Mouse (Mus musculus) lung, adult 18-20 months (tissue): ENCODE data around the gene Gm20388.

Experiments used
- DNase-seq, 2 experiments: peaks; one replicate each; pipeline ENCODE4 v3.0.0; 2022; ENCODE audit warnings: mixed read lengths in 2 of 2

The Gm20388 gene

DNA sequence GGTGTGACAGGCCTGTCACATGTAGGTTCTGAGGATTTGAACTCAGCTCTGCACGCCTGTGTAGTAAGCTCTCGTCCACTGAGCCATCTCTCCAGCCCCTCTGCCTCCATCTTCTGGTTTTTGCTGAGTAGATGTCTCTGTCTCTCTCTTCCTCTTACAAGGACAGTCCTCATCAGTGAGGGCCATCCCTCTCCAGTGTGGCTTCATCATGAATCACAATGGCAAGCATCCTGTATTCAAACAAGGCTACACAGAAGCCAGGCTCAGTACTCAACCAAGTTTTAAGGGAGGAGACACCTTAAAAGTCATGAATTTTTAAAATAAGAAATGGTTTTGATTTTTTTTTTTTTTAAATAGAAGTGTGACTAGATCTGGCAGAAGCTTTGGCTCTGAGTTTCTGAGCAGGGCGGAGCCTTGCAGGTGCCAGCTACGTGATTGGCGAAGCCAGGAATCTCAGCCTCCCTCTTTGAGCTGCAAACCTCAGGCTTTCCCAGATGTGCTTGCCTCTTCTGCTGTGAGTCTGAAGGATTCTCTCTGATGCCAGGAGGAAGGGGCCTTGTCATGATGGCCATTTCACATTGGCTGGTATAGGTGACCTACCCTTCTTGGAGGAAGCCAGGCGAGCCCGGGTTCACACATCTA, 2206.2 kb downstream of the Gm20388 start:
- no peak for DNase-seq

DNA sequence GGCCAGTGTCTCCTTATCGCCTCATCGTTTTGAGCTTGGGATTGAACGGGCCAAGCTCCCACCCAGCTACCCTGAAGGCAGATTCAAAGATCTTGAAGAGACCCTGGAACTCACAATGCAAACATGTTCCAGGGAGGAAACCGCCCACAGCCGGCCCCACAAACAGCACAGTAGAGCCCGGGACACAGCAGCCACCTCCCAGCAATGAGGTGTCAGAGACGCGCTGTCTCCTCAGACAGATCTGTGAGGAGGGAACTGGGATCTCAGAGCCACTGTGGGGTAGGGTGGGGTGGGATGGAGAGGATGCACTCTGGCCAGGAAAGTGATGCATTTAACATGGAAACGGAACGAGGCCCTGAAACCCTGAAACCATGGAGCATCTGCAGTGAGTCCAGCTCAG, 2207.5 kb downstream of the Gm20388 start:
- DNase-seq: no peak

DNA sequence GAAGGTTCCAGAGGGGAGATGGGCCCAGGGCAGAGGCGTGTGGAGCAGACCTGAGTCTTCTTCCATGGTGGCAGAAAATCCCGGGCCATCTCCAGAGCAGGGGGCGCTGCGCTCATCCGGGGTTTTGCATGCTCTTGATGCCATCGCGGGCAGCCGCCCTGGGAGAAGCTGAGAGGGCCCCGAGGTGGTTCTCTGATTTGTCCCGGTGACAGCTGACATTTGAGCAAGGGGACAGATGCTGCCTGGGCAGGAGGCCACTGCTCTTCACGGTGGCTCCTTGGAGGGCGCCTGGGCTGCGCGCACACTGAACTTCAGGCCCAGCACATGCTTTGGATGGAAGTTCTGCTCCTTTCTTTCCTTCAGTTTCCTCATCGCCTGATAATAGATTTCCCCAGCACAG, 2207.9 kb downstream of the Gm20388 start:
- DNase-seq: no peak

DNA sequence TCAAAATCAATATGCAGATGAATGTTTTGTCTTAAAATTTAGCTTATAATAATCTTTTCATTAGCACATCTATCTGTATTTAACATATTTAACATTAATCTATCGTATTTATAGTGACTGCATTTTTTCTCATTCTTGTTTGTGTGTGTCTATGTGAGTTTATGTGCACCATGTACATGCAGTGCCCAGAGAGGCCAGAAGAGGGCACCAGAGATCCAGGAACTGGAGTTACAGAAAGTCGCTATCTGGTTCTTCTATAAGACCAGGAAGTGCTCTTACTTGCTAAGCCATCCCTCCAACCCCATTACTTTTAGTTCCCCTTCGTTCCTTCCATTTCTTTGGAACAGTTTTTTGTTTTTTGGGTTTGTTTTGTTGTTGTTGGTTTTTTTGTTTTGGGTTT, 2213.7 kb downstream of the Gm20388 start:
- DNase-seq: no peak

DNA sequence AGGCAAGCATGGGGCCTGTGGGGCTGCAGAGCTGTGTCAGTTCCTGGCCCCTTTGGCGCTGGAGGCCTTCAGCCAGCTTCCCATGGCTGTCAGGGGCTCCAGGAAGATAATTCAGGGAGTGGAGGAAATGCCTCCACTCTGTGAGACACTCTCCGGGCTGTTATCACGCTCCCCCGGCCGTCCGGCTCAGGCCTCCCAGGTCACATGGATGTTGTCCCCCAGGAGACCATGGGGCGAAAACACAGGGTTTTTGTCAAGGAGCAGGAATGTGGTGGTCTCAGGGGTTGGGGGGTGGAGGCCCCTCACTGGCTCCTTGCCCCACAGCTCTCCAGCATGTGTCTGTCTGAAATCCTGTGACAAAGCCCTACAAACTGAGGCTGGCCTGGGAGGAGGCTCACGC, 2216.0 kb downstream of the Gm20388 start:
- DNase-seq: no peak

DNA sequence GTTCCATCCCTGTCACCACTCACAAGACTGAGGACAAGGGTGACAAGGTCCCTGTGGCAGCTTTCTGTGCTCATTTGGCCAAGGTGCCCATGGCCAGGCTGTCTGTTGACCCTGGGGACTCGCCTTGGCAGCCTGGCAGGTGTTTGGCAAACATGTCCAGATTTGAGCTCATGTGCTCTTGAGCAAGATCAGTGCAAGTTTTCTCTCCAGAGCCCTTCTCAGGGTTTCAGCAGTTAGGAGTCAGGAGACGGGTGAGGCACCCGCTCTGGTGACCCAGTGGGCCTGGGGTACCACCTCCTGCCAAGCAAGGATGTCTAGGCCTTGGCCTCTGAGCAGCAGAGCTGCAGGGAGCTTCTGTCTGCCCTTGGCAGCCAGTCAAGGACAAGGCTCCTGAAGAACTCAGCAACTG, 2223.5 kb downstream of the Gm20388 start:
- peak in 1 of 2 experiments; percentile 18 for DNase-seq

DNA sequence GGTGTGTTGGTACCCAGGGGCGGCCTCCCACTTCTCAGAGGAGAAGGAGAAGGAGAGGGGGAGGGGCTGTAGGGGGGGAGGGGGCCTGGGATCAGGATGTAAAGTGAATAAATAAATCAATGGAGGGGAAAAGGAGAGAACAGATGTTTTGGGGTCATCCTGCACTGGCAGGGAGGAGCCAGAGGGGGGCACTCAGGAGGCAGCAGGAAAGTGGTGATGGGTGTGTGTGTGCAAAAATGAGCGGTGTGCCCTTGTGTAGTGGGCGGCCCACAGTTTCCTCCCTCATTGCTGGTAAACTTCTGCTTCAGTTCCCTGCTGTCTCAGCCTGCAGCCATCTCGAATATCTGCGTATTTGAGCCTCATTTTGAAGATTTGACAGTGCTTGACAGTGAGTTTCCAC, 2224.9 kb downstream of the Gm20388 start:
- DNase-seq: no peak

DNA sequence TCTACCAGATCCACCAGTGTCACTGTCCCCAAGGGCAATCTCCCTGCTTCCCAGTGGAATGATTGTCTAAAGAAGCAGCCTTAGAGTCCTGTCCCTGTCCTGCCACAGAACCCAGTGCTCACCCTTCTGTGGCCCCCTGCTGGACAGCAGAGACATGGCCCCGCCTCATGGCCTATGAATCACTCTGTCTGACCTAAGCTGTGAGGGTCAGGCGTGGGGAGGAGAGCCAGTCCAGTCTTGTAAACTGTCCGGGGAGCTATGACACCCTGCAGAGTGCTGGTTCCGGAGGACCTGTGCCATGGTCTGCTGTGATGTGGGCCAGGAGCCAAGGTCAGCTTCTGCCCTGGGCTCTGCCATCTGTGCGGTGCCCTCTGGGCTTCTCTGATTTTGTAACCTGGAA, 2229.1 kb downstream of the Gm20388 start:
- DNase-seq: peak; percentile 71 to 76

DNA sequence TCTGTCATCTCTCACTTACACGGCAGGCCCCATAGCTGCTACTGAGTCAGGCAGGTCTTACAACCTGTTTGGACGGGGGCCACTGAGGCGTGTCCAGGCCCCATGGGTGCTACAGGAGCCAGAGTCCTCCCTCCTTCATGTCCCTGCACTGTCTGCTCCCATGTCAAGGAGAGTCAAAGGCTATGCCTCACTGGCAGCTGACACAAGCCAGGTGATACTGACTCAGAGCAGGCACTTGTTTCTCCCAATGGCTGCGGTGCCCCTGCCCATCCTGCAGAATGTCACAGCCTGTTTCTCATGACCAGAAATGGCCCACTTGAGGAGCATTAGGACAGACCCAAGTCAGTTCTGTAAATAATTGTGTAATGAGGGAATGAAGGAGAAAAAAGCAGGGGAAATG, 2229.8 kb downstream of the Gm20388 start:
- no peak for DNase-seq

DNA sequence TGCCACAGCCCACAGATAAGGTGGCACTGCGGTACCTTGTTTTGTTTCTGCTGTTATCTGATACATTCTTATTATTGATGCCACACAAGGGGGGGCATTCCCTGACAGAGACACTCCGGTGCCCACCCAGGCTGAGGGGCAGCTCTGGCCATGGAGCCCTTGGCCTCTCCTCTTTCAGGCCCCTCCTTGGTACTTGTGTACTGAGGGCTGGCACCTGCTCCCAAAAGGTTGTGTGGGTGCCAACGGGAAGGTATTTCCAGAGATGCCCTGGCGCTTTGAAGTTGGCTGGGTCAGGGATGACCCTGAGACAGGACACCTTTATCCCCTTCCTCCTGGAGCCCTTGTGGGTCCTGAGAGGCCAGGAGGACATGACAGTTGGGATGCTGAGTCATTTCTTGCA, 2231.8 kb downstream of the Gm20388 start:
- no peak for DNase-seq

DNA sequence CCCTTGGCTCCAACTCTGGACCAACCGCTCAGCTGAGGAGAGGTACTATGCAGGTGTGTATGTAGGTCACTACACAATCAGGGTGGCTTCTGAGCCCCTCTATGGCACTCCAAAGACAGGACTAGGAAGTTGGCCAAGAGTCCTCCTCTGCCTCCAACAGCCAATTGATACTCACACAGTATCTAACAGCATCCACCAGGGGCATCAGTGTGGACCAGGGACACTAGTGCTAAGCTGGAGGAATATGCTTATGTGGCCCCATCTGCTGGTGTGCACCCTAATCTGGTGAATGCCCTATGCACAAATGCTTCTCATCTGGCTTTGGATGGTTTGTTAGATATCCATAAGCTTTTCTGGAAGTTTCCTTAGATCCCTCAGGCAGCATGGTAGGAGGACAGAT, 2232.6 kb downstream of the Gm20388 start:
- no peak for DNase-seq

DNA sequence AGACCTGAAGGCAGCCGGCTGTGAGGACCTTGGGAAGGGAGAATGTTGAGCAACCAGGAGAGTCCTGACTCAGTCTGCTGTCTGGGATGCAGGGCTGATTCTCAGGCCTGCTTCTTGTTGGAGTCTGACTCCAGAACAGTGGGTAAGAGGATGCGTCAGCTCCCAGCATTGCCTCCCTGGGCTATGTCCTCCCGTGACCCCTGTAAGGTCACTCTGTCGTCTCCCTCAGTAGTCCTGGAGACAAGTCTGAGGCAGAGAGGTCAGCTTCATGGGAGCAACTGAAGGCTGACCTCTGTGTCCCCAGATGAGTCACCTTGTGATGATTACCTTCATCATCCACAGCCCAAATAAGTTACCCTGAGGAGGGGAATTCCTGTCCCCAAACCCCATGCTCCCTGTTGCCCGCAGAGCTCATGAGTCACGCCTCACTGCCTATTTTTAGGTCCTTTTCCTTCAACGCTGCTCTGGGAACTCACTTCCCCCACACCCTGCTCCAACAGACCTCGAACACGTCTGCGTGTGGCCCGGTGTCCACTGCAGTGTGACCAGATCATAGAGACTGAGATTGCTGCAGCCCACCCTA, 2234.2 kb downstream of the Gm20388 start:
- no peak for DNase-seq

DNA sequence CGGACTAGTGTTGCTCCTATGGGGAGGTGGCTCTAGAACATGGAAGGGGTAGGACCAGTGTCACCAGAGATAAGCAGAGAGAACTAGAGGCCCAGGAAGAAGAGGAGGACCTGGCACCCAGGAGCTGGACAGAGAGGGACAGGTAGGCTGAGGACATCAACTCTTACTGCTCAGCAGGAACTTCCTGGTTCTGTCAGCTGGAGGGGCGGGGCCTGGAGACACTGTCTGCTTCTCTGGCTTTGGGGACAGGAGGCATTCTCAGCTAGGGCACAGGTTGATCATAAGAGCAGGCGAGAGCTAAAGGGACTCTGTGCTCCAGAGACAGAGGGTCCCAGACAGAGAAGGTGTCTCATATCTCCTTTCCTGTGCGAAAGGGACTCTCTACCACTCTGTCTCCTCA, 2238.4 kb downstream of the Gm20388 start:
- DNase-seq: no peak

DNA sequence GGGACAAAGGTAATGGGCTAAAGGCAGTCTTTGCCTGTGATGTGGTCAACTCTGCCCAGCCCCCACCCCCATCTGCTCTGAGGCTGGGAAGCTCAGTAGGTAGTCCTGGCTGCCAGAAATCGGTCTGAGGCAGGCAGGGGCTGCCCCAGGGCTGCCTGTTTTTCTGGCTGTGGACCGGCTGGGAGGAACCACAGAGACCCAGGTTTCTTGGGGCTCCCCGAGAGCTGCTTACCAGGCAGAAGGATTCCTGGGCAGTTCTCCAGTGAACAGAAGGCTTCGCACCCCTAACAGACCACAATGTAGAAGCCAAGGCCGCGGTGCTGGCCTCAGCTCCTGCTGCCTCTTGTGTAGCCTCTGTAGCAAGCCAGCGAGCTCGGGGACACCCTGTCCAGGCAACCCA, 2239.0 kb downstream of the Gm20388 start:
- no peak for DNase-seq

DNA sequence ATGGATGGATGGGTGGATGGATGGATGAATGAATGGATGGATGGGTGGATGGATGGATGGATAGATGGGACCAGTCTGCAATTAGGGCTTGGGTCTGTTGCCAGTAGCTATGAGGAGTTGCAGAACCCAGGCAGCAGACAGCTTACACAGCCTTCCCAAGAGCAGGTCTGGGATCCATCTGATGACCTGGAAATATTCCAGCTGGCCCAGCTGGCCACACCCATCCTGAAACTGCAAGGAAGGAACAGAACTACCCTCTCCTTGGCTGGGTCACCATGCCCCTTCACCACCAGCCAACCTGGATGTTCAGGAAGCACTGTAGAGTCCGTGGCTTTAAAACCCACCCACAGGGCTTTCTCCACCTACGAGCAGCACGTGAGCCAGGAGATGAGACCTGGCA, 2240.9 kb downstream of the Gm20388 start:
- DNase-seq: no peak

DNA sequence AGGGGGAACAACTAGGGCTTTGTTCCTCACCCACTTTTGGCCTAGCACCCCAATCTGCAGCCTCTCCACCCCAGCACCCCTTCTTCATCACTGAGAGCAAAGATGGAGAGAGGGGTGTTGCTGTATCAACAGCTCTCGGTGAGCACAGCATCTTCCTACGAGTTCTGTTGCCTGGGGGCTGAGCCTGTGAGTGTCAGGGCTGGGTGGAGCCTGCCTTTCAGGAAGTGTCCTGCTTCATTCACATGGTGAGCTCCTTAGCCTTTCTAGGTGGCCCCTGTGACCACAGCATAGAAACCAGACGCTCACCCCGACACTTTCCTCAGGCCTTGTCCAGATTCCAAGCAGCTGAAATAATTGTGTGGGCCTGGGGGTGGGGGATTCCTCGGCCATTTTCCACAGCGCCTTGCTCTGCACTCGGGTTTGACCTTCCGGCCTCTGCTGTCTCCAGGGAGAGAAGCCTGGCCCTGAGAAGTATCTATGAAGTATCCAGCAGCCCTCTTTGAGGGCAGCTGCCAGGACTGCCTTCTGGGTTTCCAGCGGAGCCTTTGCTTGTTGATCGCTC, 2244.5 kb downstream of the Gm20388 start:
- DNase-seq: no peak

DNA sequence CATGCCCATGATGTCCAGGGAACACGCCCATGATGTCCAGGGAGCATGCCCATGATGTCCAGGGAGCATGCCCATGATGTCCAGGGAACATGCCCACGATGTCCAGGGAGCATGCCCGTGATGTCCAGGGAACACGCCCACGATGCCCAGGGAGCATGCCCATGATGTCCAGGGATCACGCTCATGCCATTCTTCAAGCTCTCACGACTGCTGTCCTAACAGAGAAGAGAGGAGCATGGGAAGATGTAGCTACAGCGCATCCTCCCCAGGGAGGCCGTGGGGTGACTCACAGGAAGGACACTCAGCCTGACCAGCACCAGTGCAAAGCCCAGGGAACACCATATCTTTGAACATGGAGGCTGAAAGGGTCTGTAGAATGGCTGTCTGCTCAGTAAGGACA, 2245.3 kb downstream of the Gm20388 start:
- no peak for DNase-seq

DNA sequence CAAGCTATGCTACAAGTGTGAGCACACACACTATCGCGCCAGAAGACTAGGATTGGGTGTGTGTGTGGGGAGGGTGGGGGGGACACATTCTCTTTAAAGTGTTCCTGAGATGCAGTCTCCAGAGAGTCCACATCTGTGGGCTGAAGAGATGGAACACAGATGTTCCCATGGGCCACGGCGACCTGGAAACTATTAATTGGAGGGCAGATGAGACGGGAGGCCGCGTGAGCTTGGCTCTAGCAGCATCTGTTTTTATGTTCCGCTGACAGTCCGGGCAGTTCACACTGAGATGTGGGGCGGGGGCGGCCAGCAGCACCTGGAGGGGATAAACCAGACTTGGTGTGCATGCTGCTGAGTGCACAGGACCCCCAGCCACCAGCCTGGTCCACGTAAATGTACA, 2247.0 kb downstream of the Gm20388 start:
- no peak for DNase-seq

DNA sequence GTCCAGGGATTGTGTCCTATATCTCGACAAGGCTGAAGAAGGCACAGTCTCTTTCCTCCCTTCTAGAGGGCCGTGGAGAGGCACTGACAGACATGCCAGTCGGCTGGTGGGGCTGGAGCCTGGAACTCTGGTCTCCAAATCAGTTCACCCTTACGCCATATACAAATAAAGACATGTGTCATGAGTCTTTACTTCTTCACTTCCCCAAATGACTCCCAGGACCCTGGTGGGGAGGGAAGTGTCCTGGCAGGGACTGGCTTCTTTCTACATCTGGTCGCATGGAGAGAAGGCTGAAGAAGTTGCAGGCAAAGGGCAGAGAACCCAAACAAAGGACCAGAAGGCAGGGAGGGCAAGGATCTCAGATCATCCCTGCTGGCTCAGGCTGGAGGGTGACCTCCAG, 2249.5 kb downstream of the Gm20388 start:
- no peak for DNase-seq

DNA sequence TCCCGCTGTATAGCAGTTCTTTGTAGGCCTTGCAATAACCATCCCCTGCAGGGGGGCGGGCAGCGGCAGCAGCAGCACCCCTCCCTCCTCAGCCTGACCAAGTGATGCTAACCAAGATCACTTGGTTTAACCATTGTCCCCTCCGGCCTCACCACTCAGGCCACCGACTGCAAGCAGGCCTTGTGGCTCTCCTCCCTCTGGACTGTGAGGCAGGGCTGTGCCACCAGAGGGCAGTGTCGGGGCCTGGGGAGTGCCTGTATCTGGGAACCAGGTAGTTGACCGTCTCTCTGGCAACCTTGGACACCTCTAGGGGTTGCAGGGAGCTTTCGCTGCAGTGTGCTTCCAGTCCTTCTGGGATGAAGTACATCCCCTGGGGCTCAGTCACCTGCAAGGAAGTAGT, 2252.4 kb downstream of the Gm20388 start:
- DNase-seq: peak; percentile 60 to 76

DNA sequence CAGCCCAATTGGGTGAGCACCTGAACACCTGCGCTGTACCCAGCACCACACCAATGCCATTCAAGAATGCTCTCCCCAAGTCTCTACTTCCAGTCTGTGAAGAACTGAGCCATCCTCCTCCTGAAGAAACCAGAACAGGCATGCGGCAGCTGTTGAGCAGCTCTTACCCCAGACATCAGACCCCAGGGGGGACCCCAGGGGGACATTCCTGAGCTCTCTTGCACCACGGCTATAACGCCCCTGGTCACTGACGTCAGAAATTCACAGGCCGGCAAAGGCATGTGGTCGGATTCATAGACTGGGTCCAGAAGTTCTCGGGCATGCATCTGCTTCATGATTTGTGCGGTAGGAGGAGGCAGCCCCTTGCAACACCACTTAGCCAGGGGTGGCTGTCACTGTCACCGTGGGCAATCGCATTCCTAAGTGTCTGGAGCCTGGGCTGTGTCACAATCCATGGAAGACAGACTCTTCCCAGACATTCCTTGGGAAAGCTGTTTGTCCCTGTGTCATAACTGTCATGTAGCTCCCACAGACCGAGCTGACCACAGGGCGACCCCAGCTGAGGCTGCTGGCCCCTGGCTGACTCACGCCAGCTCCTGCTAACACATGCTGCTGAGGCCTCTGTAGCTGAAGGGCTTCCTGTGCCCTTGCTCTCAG, 2256.7 kb downstream of the Gm20388 start:
- no peak for DNase-seq

DNA sequence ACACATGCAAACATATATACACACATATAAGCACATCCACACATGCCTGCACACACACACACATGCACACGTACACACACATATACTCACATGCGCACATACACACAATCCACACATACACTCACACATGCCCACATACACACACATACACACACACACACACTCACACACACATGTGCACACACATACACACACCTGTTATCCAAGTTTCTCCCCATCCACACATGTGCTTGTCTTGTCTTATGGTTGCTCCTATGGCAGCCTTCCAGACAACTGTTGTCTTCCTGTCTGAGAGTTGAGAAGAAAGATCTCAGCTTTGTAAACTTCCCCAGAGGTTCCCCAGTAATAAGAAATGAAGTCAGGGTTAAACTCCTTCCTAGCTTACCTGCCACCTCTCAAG, 2258.8 kb downstream of the Gm20388 start:
- DNase-seq: no peak

DNA sequence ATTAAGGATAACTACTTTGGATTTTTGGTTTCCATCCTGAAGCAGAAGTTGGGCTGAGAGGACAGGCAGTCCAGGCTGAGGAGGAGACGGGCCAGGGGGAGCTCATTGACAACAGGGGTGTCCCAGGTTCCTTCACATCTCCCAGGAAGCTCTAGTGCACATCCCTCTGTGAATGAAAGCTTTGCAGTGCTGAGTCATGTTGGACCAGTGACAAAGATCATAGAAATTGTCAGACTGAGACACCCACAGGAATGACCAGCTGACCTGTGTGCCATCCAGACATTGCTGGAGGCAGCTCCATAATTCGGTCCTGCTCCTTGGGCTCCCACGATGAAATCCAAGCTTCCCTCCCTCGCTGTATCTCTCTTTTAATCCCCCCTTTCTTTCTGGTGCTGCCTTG, 2261.2 kb downstream of the Gm20388 start:
- DNase-seq: no peak
